Mouse (Mus musculus): Measurements from ENCODE around the gene Rsph1.
"Not testable (repeated sequence)": the region's sequence is repeated elsewhere in the genome, so short reads cannot be mapped to it uniquely, and the experiment has no call there.

Gene Rsph1

DNA sequence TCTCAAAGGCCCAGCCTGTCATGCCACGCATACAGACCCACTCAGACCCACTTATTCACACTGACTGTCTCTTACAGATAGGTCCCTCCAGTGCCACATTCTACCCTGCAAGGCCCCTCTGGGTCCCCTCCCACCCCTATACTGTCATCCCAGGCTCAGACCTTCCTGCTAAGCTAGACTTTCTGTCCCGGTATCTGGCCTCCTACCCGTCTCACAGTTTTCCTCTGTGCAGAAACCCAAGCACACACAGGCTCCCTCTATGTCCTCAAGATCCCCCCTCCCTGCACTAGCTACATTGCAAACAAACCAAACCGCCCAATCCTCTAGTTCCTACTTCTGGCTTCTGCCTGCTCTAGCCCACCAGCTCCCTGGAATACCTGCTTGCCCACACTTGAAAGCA lies 748 bp upstream of the Rsph1 start:
- DNase-seq (ENCODE audit: low spot score), result no peak

DNA sequence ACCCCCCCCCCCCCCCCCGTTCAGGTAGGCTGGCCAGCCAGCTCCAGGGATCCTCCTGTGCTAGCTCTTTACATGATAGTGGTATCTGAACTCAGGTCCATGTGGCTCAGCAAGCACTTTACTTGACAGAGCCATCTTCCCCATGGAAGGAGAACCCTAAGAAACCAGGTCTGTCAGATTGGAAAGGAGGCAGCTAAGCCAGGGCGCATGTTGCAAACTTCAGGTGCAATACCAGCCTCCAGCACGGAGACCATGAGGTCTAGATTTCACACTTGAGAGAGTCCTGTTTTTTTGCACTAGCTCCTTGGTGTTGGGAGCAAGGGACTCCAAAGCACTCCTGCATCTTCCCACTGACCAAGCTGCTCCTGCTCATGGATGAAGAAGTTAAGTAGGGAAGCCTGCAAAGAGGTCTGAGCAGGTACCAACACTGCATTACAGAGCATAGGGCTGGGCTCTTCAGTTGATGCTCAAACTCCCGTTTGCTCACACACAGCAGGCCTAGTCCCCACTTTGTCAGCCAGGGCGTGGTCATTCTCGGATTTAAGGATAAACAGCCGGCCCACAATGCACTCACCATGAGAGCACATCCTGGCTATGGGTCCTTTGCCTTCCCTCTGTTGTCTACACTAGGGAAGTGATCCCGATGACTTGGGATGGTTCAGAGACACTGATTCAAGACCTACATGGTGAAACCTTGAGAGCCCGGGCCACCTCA lies 819 bp downstream of the Rsph1 start:
- DNase-seq (ENCODE audit: low spot score), result no peak

DNA sequence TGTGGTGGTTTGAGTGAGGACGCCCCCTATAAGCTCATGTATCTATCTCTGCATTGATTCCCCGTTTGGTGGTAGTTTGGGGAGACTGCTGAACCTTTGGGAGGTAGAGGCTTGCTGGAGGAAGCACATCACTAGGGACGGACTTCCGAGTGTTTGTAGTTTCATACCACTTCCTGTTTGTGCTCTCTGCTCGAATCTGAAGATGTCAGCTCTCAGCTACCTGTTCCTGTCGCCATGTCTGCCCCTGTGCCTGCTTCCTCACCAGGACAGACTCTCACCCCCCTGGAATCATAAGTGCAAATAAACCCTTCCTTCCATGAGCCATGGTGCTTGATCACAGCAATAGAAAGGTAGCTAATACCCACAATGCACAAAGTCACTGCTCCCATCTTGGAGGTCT lies 2.0 kb downstream of the Rsph1 start:
- DNase-seq (ENCODE audit: low spot score), result no peak

DNA sequence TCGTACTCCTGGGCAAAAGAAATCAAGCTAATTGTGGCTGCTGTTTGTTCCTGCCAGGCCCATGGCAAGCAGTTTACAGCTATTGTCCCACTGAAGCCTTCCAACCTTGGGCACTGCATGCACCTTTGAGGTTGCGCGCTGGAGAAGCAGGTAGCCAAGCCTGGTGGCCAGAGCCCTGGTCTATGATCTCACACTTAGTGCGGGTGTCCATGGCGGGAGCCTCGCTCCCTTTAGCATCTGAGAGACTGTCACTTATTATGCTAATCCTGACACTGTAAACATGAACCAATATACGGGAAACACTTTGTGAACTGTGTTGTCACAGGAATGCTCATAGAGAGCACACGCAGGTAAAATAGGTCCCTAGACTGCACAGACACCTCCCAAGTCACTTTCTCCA lies 3.6 kb downstream of the Rsph1 start:
- no peak for DNase-seq (ENCODE audit: low spot score)

DNA sequence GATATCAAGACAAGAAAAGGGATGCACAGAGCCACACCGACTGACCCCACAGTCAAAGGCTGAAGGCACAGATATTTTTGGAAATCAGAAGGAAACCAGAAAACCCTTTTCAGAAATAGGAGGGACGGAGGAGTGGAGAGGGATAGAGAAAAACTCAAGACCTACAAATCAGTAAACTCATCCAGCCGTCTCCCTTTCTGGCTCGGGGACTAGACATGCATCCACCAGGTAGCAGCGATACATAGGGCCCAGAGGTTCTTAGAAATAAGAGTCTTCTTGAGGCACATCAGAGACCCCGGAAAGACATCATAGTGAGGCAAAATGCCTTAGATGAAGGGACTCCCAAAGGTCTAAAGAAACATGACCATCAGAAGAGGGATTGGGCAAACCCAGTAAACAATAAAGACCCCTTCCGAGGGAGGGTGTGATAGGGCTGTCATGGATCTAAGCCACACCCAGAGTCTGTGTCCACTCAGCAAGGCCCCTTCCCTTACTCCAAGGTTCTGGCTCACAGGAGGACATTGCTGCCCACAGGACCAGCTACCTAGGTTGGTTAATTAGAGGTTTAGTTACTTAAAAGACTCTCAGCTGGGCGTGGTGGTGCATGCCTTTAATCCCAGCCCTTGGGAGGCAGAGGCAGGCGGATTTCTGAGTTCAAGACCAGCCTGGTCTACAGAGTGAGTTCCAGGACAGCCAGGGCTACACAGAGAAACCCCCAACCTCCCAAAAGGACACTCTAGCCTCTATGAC lies 4.6 kb downstream of the Rsph1 start:
- no peak for DNase-seq (ENCODE audit: low spot score)

DNA sequence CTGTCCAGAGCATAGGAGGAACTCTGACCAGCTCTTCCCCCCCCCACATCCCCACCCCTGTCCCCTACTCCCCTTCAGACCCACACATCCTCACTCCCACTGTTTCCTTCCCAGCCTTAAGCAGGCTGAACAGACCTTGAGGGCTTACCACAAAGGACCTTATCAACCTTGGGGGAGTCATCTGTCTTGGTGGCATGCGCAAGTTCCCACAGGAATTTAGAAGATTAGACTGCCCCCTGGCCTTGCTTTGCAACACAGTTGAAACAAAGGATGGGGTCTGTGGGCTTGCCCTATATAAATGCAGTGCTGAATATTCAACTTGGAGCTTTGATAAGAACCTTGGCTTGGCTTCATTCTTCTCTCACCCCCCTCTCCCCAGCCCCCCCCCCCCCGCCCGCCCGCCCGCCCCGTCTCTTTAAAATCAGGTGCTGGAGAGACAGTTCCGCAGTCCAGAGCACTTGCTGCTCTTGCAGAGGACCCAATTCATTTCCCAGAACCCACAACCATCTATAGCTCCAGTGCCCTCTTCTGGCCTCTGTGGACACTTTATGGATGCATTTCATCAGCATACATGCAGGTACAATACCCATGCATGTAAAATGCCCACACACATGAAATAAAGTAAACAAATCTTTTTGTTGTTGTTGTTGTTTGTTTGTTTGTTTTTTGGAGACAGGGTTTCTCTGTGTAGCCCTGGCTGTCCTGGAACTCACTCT lies 5.9 kb downstream of the Rsph1 start:
- no peak for DNase-seq (ENCODE audit: low spot score)

DNA sequence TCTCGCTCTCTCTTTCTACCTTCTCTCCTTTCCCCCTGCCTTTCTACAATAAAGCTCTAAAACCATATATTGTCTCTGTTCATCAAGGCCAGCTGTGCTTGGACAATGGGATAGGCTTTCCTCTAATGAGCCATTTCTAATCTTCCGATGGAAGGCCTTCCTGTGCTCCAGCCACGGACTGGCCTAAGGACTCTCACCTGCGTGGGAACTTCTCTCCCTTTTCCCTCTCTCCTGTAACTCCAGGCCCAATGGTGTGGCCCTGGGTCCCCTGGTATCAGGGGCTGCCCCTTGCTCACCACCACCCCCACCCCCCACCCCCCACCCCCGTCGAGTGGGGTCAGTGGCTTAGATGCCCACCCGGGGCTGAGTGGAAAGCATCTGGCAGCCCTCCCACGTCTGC lies 6.4 kb downstream of the Rsph1 start:
- DNase-seq (ENCODE audit: low spot score), result not testable (repeated sequence)

DNA sequence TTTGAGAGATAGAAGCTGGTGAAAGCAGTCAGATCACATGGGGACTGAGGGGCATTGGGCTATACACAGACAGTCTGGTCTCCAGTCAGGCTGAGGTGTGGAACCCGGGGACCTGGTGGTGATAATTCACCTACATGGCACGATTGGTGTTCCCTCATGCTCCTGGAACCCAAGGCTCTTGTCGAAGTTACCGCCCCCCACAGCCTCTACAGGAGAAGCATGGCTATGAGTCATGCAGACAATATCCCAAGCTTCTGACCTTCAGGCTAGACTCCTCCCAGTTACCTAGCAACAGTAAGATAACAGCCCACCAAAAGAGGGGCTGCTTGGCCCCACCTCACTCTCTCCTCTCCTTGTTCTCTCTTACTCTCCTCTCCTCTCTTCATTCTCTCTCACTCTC lies 6.9 kb downstream of the Rsph1 start:
- no peak for DNase-seq (ENCODE audit: low spot score)

DNA sequence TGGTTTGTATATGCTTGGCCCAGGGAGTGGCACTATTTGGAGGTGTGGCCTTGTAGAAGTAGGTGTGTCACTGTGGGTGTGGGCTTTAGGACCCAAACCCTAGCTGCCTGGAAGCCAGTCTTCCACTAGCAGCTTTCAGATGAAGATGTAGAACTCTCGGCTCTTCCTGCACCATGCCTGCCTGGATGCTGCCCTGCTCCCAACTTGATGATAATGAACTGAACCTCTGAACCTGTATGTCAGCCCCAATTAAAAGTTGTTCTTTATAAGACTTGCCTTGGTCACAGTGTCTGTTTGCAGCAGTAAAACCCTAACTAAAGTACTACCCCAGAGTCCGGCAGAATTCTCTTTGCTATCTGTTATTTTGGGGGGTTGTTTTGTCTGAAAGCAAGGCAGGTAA lies 7.4 kb downstream of the Rsph1 start:
- DNase-seq (ENCODE audit: low spot score), result no peak

DNA sequence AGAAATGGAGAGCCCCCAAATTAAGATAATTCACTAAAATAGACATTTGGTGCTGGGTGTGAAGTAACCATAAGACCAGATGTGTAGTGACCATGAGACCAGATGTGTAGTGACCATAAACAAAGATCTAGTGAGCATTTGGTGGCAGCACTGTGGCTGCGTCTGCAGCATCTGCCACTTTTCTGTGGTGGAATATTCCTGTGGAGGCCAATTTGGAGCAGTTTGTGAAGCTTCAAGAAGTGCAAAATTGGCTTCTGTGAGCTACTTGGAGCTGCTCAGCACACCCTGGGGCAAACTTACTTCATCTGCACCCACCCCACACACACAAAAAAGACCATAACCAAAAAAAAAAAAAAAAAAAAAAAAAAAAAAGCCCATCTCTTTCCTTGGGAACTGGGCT lies 9.2 kb downstream of the Rsph1 start:
- DNase-seq (ENCODE audit: low spot score), result no peak

DNA sequence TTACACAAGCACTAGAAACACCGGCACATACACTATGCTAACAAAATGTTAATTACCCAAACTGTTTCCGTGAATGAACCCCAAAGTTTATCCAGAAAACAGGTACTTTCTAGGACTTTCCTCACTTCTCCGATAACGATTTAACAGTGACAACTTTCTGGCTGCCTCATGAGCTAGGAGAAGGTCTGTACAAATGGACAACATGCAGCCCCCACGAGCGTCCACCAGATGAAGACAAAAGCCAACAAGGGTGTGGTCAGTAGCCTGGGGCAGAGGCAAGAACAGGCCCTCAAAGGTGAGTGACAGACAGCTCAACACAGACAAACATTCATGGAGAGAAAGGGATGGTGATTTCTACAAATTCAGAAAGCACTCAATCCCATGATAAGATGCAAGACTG lies 9.6 kb downstream of the Rsph1 start:
- DNase-seq (ENCODE audit: low spot score), result no peak

DNA sequence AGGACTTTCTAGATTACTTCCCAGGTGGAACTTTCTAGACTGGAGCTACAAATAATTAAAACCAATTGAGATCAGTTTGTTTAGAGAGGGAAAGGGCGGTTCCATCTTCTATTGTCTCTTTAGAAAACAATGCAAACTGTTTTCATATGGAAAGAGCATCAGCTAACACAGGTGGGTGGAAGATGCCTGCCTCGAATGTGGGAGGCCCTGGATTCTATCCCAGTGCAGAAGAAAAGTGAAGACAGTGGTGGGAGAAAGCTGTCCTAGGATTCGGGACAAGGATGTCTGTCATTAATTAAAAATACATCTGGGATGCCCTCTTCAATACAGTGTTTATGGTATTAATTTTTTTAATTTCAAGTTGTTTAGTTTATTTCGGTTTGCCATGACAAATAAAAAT lies 10.0 kb downstream of the Rsph1 start:
- no peak for DNase-seq (ENCODE audit: low spot score)

DNA sequence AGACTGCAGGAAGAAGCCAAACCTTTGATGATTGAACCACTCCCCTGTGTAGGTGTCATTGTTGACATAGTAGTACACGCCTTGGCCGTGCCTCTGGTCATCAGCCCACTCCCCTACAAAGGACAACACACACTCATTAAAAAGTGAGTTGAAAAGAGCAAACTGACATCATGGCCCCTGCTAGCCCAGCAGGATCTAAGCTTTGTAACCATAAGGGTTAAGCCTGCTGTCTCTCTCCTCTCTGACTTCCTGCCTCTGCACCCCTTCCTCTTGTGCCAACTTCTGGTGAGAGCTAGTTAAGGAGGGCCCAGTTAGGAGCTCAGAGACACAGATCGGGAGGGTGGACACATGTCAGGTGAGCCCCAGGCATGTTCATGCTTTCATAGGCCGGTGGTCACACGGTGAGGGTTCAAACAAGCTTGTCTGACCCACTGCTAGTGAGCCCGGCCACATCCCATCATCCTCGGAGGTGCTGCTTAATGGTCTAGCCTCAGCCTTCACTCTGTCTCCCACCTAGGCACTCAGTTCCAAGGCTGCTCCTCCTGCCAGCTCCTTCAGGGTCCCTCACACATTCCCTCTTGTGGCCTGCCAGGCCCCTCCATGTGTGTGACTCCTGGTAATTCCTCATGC lies 10.7 kb downstream of the Rsph1 start:
- DNase-seq (ENCODE audit: low spot score), result no peak

DNA sequence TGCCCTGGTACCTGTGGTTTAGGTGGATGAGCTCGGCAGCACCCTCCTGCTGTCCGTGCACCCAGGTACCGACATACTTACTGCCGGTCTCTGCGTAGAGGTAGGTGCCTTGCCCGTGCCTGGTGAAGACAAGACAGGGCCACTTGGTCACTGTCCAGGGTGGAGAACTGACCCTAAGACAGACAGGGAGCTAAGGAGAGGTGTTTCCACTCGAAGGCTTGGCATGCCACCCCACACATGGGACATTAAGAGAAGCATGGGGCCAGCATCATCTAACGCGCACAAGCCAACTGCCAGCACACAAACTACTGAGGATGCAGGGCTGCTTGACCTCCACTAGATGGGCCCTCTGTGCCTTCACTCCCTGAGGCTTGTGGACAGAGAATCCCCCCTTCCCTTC lies 11.4 kb downstream of the Rsph1 start:
- DNase-seq (ENCODE audit: low spot score), result no peak

DNA sequence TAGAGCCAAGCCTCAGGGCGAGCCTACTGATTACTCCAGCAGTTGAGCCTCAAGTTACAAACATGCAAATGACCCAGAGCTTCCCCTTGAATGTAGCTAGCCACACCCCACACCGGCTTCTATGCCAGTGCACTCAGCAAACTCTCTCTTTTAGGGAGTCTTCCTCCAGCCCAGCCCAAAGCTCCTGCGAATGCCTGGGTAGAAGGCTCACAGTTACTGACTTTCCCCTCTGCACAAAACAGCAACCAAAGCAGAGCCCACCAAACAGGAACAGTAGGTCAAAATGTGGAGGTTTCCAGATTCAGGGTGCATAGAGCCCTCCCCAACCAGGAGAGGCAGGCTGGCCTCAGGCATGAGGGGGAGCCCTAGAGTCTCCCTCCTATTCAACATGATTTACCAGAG lies 12.0 kb downstream of the Rsph1 start:
- DNase-seq (ENCODE audit: low spot score), result no peak

DNA sequence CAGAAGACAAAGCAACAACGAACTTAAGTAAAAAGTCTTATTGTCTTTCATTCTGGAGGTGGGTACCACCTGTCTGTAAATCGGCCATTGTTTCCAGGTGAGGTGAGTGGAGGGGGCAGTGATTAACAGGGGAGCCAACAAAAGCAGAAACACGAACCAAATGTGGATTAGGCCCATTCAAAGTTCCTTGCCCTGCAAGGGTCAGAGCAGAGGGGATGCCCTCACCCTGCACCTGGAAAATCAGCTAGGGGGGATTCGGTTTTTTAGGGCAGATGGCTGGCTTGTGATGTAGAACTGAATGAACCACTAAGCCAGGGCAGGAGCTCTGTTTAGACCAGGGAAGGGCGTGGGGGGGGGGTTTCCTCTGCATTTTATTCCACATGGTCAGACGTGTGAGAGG lies 12.8 kb downstream of the Rsph1 start:
- no peak for DNase-seq (ENCODE audit: low spot score)

DNA sequence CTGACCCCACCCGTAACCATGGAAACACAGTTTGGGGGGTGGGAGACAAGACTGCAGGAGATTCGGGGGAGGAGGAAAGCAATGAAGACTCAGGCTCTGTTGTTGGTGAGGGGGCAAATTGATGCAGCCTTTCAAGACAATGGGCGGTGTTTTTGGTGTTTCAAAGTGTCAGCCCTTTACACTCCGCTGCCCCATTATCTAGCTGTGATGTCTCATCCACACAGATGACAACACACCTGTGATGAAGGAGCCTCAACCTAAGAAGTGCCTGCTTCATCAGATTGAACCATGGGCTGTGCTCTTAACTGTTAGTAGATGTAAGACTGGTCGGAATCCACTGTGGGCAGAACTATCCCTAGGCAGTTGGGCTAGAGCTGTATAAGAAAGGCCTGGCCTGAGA lies 13.4 kb downstream of the Rsph1 start:
- DNase-seq (ENCODE audit: low spot score), result no peak

DNA sequence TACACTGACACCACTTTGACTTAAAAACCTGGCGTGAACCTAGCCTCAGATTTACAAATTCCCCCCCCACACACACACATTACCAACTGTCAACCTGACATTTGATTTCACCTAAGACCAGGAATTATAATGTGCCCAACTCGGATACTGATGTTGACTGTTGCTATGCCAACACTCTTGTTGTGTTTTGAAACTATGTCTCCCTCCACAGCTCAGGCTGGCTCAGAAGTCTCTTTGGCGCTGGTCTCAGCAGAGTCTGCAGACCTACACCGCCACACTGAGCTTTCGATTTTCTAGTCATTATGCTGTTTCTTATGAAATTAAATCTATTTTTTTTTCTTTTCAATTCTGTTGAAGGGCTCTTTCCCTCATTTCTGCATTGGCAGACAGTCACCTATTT lies 14.5 kb downstream of the Rsph1 start:
- no peak for DNase-seq (ENCODE audit: low spot score)

DNA sequence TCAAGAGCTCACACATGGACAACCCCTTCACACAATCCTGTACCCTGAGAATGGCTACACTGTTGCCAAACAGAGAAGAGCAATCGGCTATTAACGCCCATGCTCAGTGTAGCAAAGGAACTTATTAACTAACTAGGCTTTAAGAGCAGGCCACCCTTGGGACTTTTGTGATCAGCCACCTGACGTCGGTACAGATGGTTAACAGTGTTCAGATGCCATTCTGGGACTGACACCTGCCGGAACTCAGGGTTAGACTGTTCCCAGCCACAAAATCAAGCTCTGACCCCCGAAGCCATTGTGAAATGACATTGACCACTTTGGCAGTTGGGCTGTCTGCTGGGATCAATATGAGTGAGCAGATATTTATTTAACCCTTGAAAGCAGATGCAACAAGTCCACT lies 15.8 kb downstream of the Rsph1 start:
- no peak for DNase-seq (ENCODE audit: low spot score)

DNA sequence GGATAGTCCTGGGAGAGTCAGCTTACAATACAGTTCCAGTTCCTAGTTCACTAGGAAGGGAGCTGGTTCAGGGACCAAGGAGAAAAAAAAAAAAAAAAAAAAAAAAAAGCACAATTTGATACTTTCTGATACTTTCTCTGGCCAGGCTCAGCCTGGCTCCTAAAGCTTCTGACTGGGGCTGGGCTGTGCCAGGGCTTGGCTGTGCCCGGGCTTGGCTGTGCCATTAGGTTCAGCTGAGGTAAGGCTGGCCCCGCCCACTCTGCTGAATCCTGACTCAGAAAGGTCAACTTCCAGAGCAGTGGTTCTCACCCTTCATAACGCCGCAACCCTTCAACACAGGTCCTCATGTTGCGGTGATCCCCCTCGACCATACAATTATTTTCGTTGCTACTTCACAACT lies 16.8 kb downstream of the Rsph1 start:
- no peak for DNase-seq (ENCODE audit: low spot score)

DNA sequence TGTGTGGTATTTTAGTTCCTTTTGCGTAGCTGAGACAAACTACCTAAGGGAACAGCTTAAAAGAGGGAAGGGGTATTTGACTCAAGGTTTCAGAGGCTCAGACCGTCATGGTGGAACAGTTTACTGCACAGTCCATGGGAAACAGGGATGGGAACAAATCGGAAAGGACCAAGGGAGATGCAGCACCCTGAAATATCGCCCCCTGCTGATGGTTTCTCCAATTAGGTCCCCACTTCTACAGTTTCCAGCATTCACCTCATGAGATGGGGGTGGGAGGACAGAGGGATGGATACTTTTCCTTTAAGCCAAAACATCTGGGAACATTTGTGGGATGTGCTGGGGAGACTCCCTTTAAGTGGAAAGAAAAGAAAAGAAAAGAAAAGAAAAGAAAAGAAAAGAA lies 17.4 kb downstream of the Rsph1 start:
- no peak for DNase-seq (ENCODE audit: low spot score)

DNA sequence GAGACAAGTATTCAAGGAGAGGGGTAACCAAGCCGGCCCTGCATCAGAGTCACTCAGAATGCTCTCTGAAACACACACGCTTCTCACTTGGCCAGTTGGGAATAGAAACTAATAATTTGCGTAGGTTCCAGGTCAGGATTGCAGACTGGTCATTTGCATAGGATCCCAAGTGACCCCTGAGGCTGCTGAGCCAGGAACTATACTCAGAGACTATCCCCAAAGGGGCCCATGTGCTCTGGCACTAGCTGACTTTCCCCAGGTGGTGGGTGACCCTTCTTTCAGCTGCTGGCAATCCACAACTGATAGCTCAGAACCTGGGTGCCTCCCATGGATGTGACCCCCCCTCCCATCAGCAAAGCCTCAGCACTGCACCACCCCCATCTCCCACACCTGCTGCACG lies 18.0 kb downstream of the Rsph1 start:
- DNase-seq (ENCODE audit: low spot score), result no peak

DNA sequence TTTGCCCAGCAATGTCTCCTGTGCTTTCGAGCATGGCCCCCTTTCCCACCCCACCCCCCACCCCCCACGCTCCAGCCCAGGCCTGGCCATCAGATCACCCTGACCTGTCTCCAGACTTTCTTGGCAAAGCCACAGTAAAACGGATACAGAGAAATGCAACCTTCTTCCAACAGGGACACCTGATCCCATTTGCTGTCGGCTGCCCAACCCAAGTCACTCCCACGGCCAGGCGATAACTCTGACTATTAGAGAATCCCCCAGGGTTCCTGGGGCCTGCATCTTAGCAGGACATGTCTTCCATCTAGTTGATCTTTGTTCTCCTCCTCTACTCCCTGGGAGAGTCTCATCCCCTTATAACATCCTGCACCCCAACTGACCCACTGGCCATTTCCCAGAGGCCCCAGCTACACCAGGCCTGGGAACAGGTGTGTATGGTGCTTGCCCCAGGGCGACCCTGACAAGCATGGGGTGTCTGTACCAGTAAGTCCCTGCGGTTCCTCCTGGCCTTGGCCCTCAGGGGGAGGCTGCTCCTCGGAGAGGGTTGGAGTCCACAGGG lies 18.8 kb downstream of the Rsph1 start:
- DNase-seq (ENCODE audit: low spot score), result no peak

Measured in spleen, adult 12 weeks (tissue).